Mouse (Mus musculus) bone marrow, adult 2 months (tissue): ENCODE measurements around the gene Rassf5. TPM values are rescaled to one million over a fixed set of nuclear protein-coding genes. Genes with fewer than 3 reads are reported as not detected.
A peak's percentile ranks its signal among the peaks of the same experiment; 100 is the strongest.

Source experiments
- H3K27ac ChIP-seq: fragments of 200-500 bp; 2 replicates; pipeline ENCODE4 v1.5.1; 2012; ENCODE audit warnings: low read depth, mild to moderate bottlenecking, control low read depth, inconsistent platforms, low read length; ENCODE audit not compliant: control insufficient read depth, poor library complexity, insufficient read depth
- H3K4me1 ChIP-seq: fragments of 200-500 bp; 2 replicates; pipeline ENCODE4 v1.6.1; 2011; ENCODE audit warnings: low read length; ENCODE audit not compliant: control insufficient read depth, insufficient read depth
- H3K4me3 ChIP-seq: fragments of 200-500 bp; replicated peaks from 2 replicates; pipeline ENCODE3; 2011; ENCODE audit warnings: mild to moderate bottlenecking, low read depth, low read length, control low read depth; ENCODE audit not compliant: control insufficient read depth
- CTCF ChIP-seq: fragments of 200-500 bp; IDR thresholded peaks from 2 replicates; pipeline ENCODE4 v1.5.1; 2011; ENCODE audit warnings: low read length, control low read depth; ENCODE audit not compliant: control insufficient read depth, insufficient read depth
- POLR2A ChIP-seq: fragments of 200-500 bp; IDR thresholded peaks from 2 replicates; pipeline ENCODE4 v1.6.1; 2011; ENCODE audit warnings: low read depth, mild to moderate bottlenecking, control low read depth, low read length, borderline replicate concordance; ENCODE audit not compliant: control insufficient read depth
- WGBS: fragments of 180-500 bp; shearing (Covaris S2); methylation state at CpG from one replicate; pipeline ENCODE4 v1.1.7; 2018; 5-methylcytosine and 5-hydroxymethylcytosine counted together
- polyA plus RNA-seq: library from polyadenylated mRNA; stranded (reverse); fragments of >200 nt; gene quantifications from 2 replicates; pipeline ENCODE4 v1.2.4, GENCODE M21; 2011; ENCODE audit warnings: low replicate concordance; ENCODE audit not compliant: missing spikeins, insufficient read depth, insufficient read length

The Rassf5 gene
- polyA plus RNA-seq, 1 experiment: 21.8 TPM

GRCm38 (mm10) chr1:131284167-131284566 is 39.1 kb upstream of the Rassf5 start:
- H3K27ac ChIP-seq: no peak overlapping the region
- TF ChIP-seq CTCF (no peak), POLR2A (no peak)
- H3K4me1 ChIP-seq: peaks cover 6% of the 10 kb centered on the region
- H3K4me3 ChIP-seq: no peak overlapping the region
- 80% methylated on average over 1 of the region's 1 CpGs for WGBS

- Histone ChIP-seq H3K4me3 (no peak overlapping the region), H3K4me1 (peaks cover 6% of the 10 kb centered on the region), H3K27ac (no peak overlapping the region)
- 68% methylated on average over 4 of the region's 4 CpGs for WGBS
- no peak for TF ChIP-seq CTCF
- TF ChIP-seq POLR2A: no peak
Observed at GRCm38 (mm10) chr1:131281731-131282130, 36.7 kb upstream of the Rassf5 start.

GRCm38 (mm10) chr1:131280280-131280679 is 35.2 kb upstream of the Rassf5 start:
- WGBS: 29% methylated on average over 3 of the region's 3 CpGs
- Histone ChIP-seq H3K27ac (no peak overlapping the region), H3K4me1 (peaks cover 3% of the 10 kb centered on the region), H3K4me3 (no peak overlapping the region)
- no peak for TF ChIP-seq POLR2A
- TF ChIP-seq CTCF: 0 out of 2 replicates have a peak, but pooled peaks have one; percentile 7

GRCm38 (mm10) chr1:131279456-131279776 is 34.4 kb upstream of the Rassf5 start, which contains the start of gene Ikbke:
Gene Ikbke (minus strand): TSS chr1:131279606.
- peaks cover 3% of the 10 kb centered on the region for H3K4me1 ChIP-seq
- no peak for TF ChIP-seq CTCF
- TF ChIP-seq POLR2A: no peak
- 2% methylated on average over 4 of the region's 4 CpGs for WGBS
- peak within 1 kb of the TSS; percentile 58 for H3K27ac ChIP-seq
- peak within 1 kb of the TSS; percentile 79 for H3K4me3 ChIP-seq

GRCm38 (mm10) chr1:131278606-131279455 is 33.8 kb upstream of the Rassf5 start:
- Histone ChIP-seq H3K4me1 (peaks cover 3% of the 10 kb centered on the region), H3K27ac (peak overlapping the region; percentile 58), H3K4me3 (peak overlapping the region; percentile 79)
- TF ChIP-seq POLR2A: no peak
- TF ChIP-seq CTCF: no peak
- 10% methylated on average over 8 of the region's 8 CpGs for WGBS

GRCm38 (mm10) chr1:131276831-131277230 is 31.8 kb upstream of the Rassf5 start:
- TF ChIP-seq CTCF (no peak), POLR2A (no peak)
- Histone ChIP-seq H3K4me3 (no peak overlapping the region), H3K27ac (peak overlapping the region; percentile 33)

GRCm38 (mm10) chr1:131275577-131275976 is 30.5 kb upstream of the Rassf5 start:
- H3K27ac ChIP-seq: peak overlapping the region; percentile 7
- WGBS: 79% methylated on average over 14 of the region's 14 CpGs
- no peak overlapping the region for H3K4me3 ChIP-seq

More at GRCm38 (mm10) chr1:131276831-131277230, 31.8 kb upstream of the Rassf5 start:
- peaks cover 3% of the 10 kb centered on the region for H3K4me1 ChIP-seq

GRCm38 (mm10) chr1:131274725-131275539 is 29.9 kb upstream of the Rassf5 start:
- Histone ChIP-seq H3K4me3 (no peak overlapping the region), H3K27ac (no peak overlapping the region), H3K4me1 (peaks cover 3% of the 10 kb centered on the region)
- WGBS: 73% methylated on average over 22 of the region's 22 CpGs
- TF ChIP-seq CTCF (no peak), POLR2A (no peak)

More at GRCm38 (mm10) chr1:131275577-131275976, 30.5 kb upstream of the Rassf5 start:
- TF ChIP-seq POLR2A (no peak), CTCF (no peak)
- peaks cover 3% of the 10 kb centered on the region for H3K4me1 ChIP-seq
